Mouse (Mus musculus): ENCODE measurements at regions not wholly inside any gene's neighbourhood (a gene's known extent, or its start where the extent isn't known, plus 50 kb on each side); places are given as distances from the start of the nearest gene placed in this dataset.

DNA sequence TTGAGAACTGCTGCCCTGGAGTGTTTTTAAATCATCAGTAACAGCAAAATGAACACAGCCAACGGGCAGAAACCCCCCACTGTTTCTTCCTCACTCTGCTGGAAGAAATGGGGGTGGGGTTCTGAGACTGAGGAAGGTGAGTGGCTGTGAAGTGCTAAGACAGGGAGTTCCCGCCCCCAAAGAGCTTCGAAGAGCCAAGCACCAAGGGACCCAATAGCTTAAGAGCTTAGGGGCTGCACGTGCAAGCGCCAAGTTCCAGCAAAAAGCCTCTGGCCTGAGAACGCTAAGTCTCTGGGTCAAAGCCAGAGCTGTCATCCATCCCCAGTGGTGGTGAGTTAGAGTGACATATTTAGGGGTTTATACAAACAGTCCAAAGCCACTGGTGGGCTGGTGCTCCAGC, 55.1 kb upstream of the Pcbd1 start:
- H3K27me3 ChIP-seq (ENCODE audit: control insufficient read depth, insufficient read depth, low read length) = no peaks in the 10 kb centered on the region
- ATAC-seq (ENCODE audit: low FRiP score) = no peak
- H3K4me1 ChIP-seq (ENCODE audit: control insufficient read depth, insufficient read depth, low read length) = no peaks in the 10 kb centered on the region
- no peak for DNase-seq (ENCODE audit: low spot score, missing footprints)
- no peaks in the 10 kb centered on the region for H3K9me3 ChIP-seq (ENCODE audit: control insufficient read depth, low read length)
- WGBS = 58% methylated on average over 6 of the region's 6 CpGs
- no peak overlapping the region for H3K4me2 ChIP-seq
- no peaks in the 10 kb centered on the region for H3K36me3 ChIP-seq (ENCODE audit: control insufficient read depth, insufficient read depth, low read length)
- H3K4me3 ChIP-seq (ENCODE audit: low read depth, low read length) = no peak overlapping the region
- H3K9ac ChIP-seq (ENCODE audit: low read length) = no peak overlapping the region
- H3K27ac ChIP-seq (ENCODE audit: low read depth, low read length) = no peak overlapping the region

- no peak overlapping the region for H3K4me3 ChIP-seq (ENCODE audit: low read depth, low read length)
- H3K36me3 ChIP-seq (ENCODE audit: control insufficient read depth, insufficient read depth, low read length) = no peaks in the 10 kb centered on the region
- no peak overlapping the region for H3K27ac ChIP-seq (ENCODE audit: low read depth, low read length)
- DNase-seq (ENCODE audit: low spot score, missing footprints) (no peak), ATAC-seq (ENCODE audit: low FRiP score) (no peak)
- H3K9ac ChIP-seq (ENCODE audit: low read length) = no peak overlapping the region
- 88% methylated on average over 5 of the region's 5 CpGs for WGBS
- H3K4me1 ChIP-seq (ENCODE audit: control insufficient read depth, insufficient read depth, low read length) = no peaks in the 10 kb centered on the region
- H3K9me3 ChIP-seq (ENCODE audit: control insufficient read depth, low read length) = no peaks in the 10 kb centered on the region
- H3K4me2 ChIP-seq = no peak overlapping the region
- no peaks in the 10 kb centered on the region for H3K27me3 ChIP-seq (ENCODE audit: control insufficient read depth, insufficient read depth, low read length)
Measured at GRCm38 (mm10) chr10:61028598-61028997, 60.5 kb upstream of the Pcbd1 start.

DNA sequence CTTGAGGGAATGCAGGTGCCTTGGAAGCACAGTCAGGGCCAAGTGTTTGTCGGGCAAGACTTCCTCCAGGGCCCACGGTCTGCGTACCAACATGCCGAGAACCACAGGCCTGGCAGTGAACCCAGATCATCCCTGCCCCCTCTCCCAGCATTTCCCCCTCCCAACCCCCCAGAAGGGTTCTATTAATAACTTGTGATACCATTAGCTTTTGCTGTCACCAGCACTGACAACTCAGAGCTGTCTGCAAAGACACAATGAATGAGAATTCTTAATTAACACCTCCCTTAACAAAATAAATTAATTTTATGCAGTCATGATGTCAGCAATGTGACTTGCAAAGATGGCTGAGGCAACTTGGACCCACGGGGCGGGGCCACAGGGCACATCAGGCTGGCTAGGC, 61.9 kb upstream of the Pcbd1 start:
- H3K4me2 ChIP-seq = no peak overlapping the region
- H3K36me3 ChIP-seq (ENCODE audit: control insufficient read depth, insufficient read depth, low read length) = no peaks in the 10 kb centered on the region
- H3K4me3 ChIP-seq (ENCODE audit: low read depth, low read length) = no peak overlapping the region
- no peak overlapping the region for H3K27ac ChIP-seq (ENCODE audit: low read depth, low read length)
- H3K4me1 ChIP-seq (ENCODE audit: control insufficient read depth, insufficient read depth, low read length) = no peaks in the 10 kb centered on the region
- ATAC-seq (ENCODE audit: low FRiP score) (no peak), DNase-seq (ENCODE audit: low spot score, missing footprints) (no peak)
- H3K9ac ChIP-seq (ENCODE audit: low read length) = no peak overlapping the region
- H3K27me3 ChIP-seq (ENCODE audit: control insufficient read depth, insufficient read depth, low read length) = no peaks in the 10 kb centered on the region
- H3K9me3 ChIP-seq (ENCODE audit: control insufficient read depth, low read length) = no peaks in the 10 kb centered on the region
- 87% methylated on average over 6 of the region's 6 CpGs for WGBS

GRCm38 (mm10) chr10:61025061-61025460, 64.1 kb upstream of the Pcbd1 start:
- H3K27ac ChIP-seq (ENCODE audit: low read depth, low read length) = no peak overlapping the region
- H3K4me1 ChIP-seq (ENCODE audit: control insufficient read depth, insufficient read depth, low read length) = no peaks in the 10 kb centered on the region
- H3K4me3 ChIP-seq (ENCODE audit: low read depth, low read length) = no peak overlapping the region
- H3K4me2 ChIP-seq = no peak overlapping the region
- ATAC-seq (ENCODE audit: low FRiP score) = no peak
- H3K9me3 ChIP-seq (ENCODE audit: control insufficient read depth, low read length) = no peaks in the 10 kb centered on the region
- H3K36me3 ChIP-seq (ENCODE audit: control insufficient read depth, insufficient read depth, low read length) = no peaks in the 10 kb centered on the region
- no peaks in the 10 kb centered on the region for H3K27me3 ChIP-seq (ENCODE audit: control insufficient read depth, insufficient read depth, low read length)
- peak; percentile 73 for DNase-seq (ENCODE audit: low spot score, missing footprints)
- WGBS = 78% methylated on average over 4 of the region's 4 CpGs
- no peak overlapping the region for H3K9ac ChIP-seq (ENCODE audit: low read length)

DNA sequence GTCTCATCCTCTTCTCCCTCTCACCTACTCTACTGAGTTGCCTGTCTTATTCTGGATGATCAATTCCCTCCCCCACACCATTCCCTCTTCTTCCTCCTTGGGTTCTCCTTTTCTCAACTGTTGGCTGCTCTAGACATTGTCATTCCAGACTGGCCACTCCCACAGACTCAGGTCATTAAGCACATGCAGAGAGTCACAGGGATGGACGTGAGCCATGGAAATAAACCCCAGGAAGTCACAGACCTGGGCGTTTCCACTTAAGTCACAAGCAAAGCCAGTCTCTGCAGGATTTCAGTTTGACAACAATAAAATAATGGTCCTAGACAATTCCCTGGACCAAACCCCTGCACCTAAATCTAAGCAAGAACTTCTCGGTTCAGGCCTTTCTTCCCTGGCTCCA, 65.0 kb upstream of the Pcbd1 start:
- ATAC-seq (ENCODE audit: low FRiP score) = no peak
- DNase-seq (ENCODE audit: low spot score, missing footprints) = peak; percentile 31
- Histone ChIP-seq H3K4me3 (ENCODE audit: low read depth, low read length) (no peak overlapping the region), H3K27ac (ENCODE audit: low read depth, low read length) (no peak overlapping the region), H3K9me3 (ENCODE audit: control insufficient read depth, low read length) (no peaks in the 10 kb centered on the region), H3K9ac (ENCODE audit: low read length) (no peak overlapping the region), H3K4me1 (ENCODE audit: control insufficient read depth, insufficient read depth, low read length) (no peaks in the 10 kb centered on the region), H3K27me3 (ENCODE audit: control insufficient read depth, insufficient read depth, low read length) (no peaks in the 10 kb centered on the region), H3K36me3 (ENCODE audit: control insufficient read depth, insufficient read depth, low read length) (no peaks in the 10 kb centered on the region), H3K4me2 (no peak overlapping the region)
- WGBS = 39% methylated on average over 3 of the region's 3 CpGs

- DNase-seq (ENCODE audit: low spot score, missing footprints) (no peak), ATAC-seq (ENCODE audit: low FRiP score) (no peak)
- H3K27ac ChIP-seq (ENCODE audit: low read depth, low read length) = no peak overlapping the region
- H3K9ac ChIP-seq (ENCODE audit: low read length) = no peak overlapping the region
- H3K4me2 ChIP-seq = no peak overlapping the region
- H3K9me3 ChIP-seq (ENCODE audit: control insufficient read depth, low read length) = no peaks in the 10 kb centered on the region
- no peak overlapping the region for H3K4me3 ChIP-seq (ENCODE audit: low read depth, low read length)
- no peaks in the 10 kb centered on the region for H3K4me1 ChIP-seq (ENCODE audit: control insufficient read depth, insufficient read depth, low read length)
- no peaks in the 10 kb centered on the region for H3K27me3 ChIP-seq (ENCODE audit: control insufficient read depth, insufficient read depth, low read length)
- H3K36me3 ChIP-seq (ENCODE audit: control insufficient read depth, insufficient read depth, low read length) = no peaks in the 10 kb centered on the region
- 37% methylated on average over 7 of the region's 7 CpGs for WGBS
Measured at GRCm38 (mm10) chr10:61023431-61023830, 65.7 kb upstream of the Pcbd1 start.

DNA sequence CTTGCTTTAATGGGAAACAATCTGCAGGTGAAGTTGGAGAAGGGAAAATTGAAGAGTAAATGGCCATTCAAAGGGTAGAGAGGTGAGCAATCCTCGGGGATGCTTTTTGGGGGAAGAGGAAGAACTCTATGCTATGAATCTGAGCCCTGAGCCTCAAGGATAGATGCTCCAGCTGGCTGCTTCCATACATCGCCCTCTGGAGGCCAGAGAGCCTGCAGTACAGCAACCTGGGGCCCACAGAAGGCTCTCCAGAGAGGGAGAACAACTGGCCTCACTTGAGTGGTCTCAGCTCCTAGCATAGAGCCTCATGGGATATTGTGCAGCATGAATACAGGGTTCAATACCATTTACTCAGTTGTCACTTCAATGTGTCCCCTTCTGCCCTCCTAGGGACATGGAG, 69.6 kb upstream of the Pcbd1 start:
- H3K4me2 ChIP-seq = no peak overlapping the region
- 24% methylated on average over 2 of the region's 2 CpGs for whole genome bisulfite sequencing
- no peak overlapping the region for H3K9ac ChIP-seq (ENCODE audit: low read length)
- DNase-seq (ENCODE audit: low spot score, missing footprints) (peak; percentile 77), ATAC-seq (ENCODE audit: low FRiP score) (no peak)
- no peak overlapping the region for H3K27ac ChIP-seq (ENCODE audit: low read depth, low read length)
- H3K4me1 ChIP-seq (ENCODE audit: control insufficient read depth, insufficient read depth, low read length) = no peaks in the 10 kb centered on the region
- H3K27me3 ChIP-seq (ENCODE audit: control insufficient read depth, insufficient read depth, low read length) = no peaks in the 10 kb centered on the region
- no peak overlapping the region for H3K4me3 ChIP-seq (ENCODE audit: low read depth, low read length)
- no peaks in the 10 kb centered on the region for H3K36me3 ChIP-seq (ENCODE audit: control insufficient read depth, insufficient read depth, low read length)
- H3K9me3 ChIP-seq (ENCODE audit: control insufficient read depth, low read length) = no peaks in the 10 kb centered on the region

GRCm38 (mm10) chr10:61012199-61012695, 76.9 kb upstream of the Pcbd1 start:
- no peak for ATAC-seq (ENCODE audit: low FRiP score)

DNA sequence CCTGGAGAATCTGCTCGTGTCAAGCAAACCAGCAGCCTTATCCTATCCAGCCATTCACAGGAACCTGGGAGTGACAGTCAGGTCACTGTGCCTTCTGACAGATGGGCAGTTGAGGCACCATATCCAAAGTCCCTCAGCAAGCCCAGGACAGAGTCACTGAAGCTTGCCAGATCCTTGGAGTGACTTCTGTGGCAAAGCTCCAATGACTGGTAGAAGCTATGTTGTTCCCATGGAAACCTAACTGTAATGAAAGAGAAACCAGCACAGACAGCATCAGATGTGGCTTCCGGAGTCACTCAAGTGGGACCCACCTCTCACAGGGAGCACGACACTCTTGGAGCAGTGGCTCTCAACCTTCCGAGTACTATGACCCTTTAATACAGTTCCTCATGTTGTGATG, 78.4 kb upstream of the Pcbd1 start:
- Histone ChIP-seq H3K4me2 (no peak overlapping the region), H3K9me3 (ENCODE audit: control insufficient read depth, low read length) (no peaks in the 10 kb centered on the region), H3K9ac (ENCODE audit: low read length) (no peak overlapping the region), H3K27me3 (ENCODE audit: control insufficient read depth, insufficient read depth, low read length) (no peaks in the 10 kb centered on the region), H3K36me3 (ENCODE audit: control insufficient read depth, insufficient read depth, low read length) (no peaks in the 10 kb centered on the region), H3K4me1 (ENCODE audit: control insufficient read depth, insufficient read depth, low read length) (no peaks in the 10 kb centered on the region), H3K27ac (ENCODE audit: low read depth, low read length) (no peak overlapping the region), H3K4me3 (ENCODE audit: low read depth, low read length) (no peak overlapping the region)
- DNase-seq (ENCODE audit: low spot score, missing footprints) (no peak), ATAC-seq (ENCODE audit: low FRiP score) (no peak)
- WGBS = 72% methylated on average over 4 of the region's 4 CpGs

More at GRCm38 (mm10) chr10:61012199-61012695, 76.9 kb upstream of the Pcbd1 start:
- no peaks in the 10 kb centered on the region for H3K27me3 ChIP-seq (ENCODE audit: control insufficient read depth, insufficient read depth, low read length)
- no peak overlapping the region for H3K9ac ChIP-seq (ENCODE audit: low read length)
- H3K4me3 ChIP-seq (ENCODE audit: low read depth, low read length) = no peak overlapping the region
- DNase-seq (ENCODE audit: low spot score, missing footprints) = no peak
- no peaks in the 10 kb centered on the region for H3K36me3 ChIP-seq (ENCODE audit: control insufficient read depth, insufficient read depth, low read length)
- H3K4me1 ChIP-seq (ENCODE audit: control insufficient read depth, insufficient read depth, low read length) = no peaks in the 10 kb centered on the region
- WGBS = 64% methylated on average over 1 of the region's 1 CpGs
- H3K4me2 ChIP-seq = no peak overlapping the region
- no peak overlapping the region for H3K27ac ChIP-seq (ENCODE audit: low read depth, low read length)
- H3K9me3 ChIP-seq (ENCODE audit: control insufficient read depth, low read length) = no peaks in the 10 kb centered on the region

DNA sequence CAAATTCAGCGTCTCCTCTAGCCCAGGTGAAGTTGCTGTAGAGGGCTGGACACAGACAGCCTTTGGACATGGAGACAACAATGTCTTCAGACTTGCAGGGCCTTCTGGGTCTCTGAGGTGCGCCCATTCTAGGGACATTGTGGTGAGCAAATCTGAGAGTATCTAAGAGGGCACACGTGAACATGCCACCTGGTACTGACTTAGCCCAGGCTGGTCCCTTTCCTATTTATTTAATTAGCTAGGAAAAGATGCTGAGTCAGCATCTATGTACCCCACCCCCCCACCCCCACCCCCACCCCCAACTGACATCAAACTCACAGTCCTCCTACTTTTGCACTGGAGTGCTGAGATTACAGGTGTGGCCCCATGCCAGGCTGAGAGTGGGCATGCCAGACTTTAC, 81.7 kb upstream of the Pcbd1 start:
- H3K27ac ChIP-seq (ENCODE audit: low read depth, low read length) = no peak overlapping the region
- no peaks in the 10 kb centered on the region for H3K36me3 ChIP-seq (ENCODE audit: control insufficient read depth, insufficient read depth, low read length)
- no peaks in the 10 kb centered on the region for H3K27me3 ChIP-seq (ENCODE audit: control insufficient read depth, insufficient read depth, low read length)
- ATAC-seq (ENCODE audit: low FRiP score) (no peak), DNase-seq (ENCODE audit: low spot score, missing footprints) (peak; percentile 61)
- H3K9ac ChIP-seq (ENCODE audit: low read length) = no peak overlapping the region
- no peak overlapping the region for H3K4me2 ChIP-seq
- no peaks in the 10 kb centered on the region for H3K4me1 ChIP-seq (ENCODE audit: control insufficient read depth, insufficient read depth, low read length)
- H3K4me3 ChIP-seq (ENCODE audit: low read depth, low read length) = no peak overlapping the region
- no peaks in the 10 kb centered on the region for H3K9me3 ChIP-seq (ENCODE audit: control insufficient read depth, low read length)
- WGBS = 93% methylated on average over 3 of the region's 3 CpGs

Data from midbrain, embryonic 11.5 days (tissue).